Mouse (Mus musculus) ES-Bruce4 (cell line): ENCODE measurements around the gene Saa2. TPM values are rescaled to one million over a fixed set of nuclear protein-coding genes. Genes with fewer than 3 reads are reported as not detected.

Experiments used
- H3K27ac ChIP-seq: 2 replicates; pipeline ENCODE4 v1.5.1; 2012; ENCODE audit warnings: low read length, inconsistent platforms; ENCODE audit not compliant: insufficient read depth
- H3K27me3 ChIP-seq: 2 replicates; pipeline ENCODE4 v1.6.1; 2012; ENCODE audit warnings: mild to moderate bottlenecking, low read length, inconsistent platforms; ENCODE audit not compliant: control insufficient read depth, poor library complexity, insufficient read depth, severe bottlenecking
- H3K36me3 ChIP-seq: 2 replicates; pipeline ENCODE4 v1.6.1; 2012; ENCODE audit warnings: inconsistent platforms, mild to moderate bottlenecking, low read length, moderate library complexity; ENCODE audit not compliant: control insufficient read depth, poor library complexity, insufficient read depth, severe bottlenecking
- H3K4me1 ChIP-seq: one replicate; pipeline ENCODE4 v1.8.1; 2011; ENCODE audit warnings: low read length; ENCODE audit not compliant: control insufficient read depth, insufficient read depth
- H3K4me3 ChIP-seq: 2 replicates; pipeline ENCODE4 v1.5.1; 2011; ENCODE audit warnings: low read depth, mild to moderate bottlenecking, low read length
- H3K9ac ChIP-seq: 2 replicates; pipeline ENCODE4 v1.6.1; 2012; ENCODE audit warnings: low read depth, mild to moderate bottlenecking, inconsistent platforms; ENCODE audit not compliant: poor library complexity, severe bottlenecking
- H3K9me3 ChIP-seq: replicated peaks from 2 replicates; pipeline ENCODE4 v1.6.1; 2012; ENCODE audit warnings: mild to moderate bottlenecking, low read length, inconsistent platforms; ENCODE audit not compliant: control insufficient read depth, poor library complexity, insufficient read depth, severe bottlenecking
- CTCF ChIP-seq: IDR thresholded peaks from one replicate; pipeline ENCODE4 v1.8.1; 2011; ENCODE audit warnings: low read depth, low read length
- EP300 ChIP-seq: IDR thresholded peaks from 2 replicates; pipeline ENCODE4 v1.6.1; 2011; ENCODE audit warnings: low read depth, low read length; ENCODE audit not compliant: insufficient read depth
- POLR2A ChIP-seq: IDR thresholded peaks from one replicate; pipeline ENCODE4 v1.8.1; 2011; ENCODE audit warnings: low read length; ENCODE audit not compliant: insufficient read depth
- polyA plus RNA-seq: library from polyadenylated mRNA; stranded (reverse); fragments of >200 nt; gene quantifications from 2 replicates; pipeline ENCODE4 v1.2.4, GENCODE M21; 2011; ENCODE audit warnings: low read depth; ENCODE audit not compliant: missing spikeins, insufficient read depth, insufficient read length

Gene Saa2
- polyA plus RNA-seq, 1 experiment = not detected

DNA sequence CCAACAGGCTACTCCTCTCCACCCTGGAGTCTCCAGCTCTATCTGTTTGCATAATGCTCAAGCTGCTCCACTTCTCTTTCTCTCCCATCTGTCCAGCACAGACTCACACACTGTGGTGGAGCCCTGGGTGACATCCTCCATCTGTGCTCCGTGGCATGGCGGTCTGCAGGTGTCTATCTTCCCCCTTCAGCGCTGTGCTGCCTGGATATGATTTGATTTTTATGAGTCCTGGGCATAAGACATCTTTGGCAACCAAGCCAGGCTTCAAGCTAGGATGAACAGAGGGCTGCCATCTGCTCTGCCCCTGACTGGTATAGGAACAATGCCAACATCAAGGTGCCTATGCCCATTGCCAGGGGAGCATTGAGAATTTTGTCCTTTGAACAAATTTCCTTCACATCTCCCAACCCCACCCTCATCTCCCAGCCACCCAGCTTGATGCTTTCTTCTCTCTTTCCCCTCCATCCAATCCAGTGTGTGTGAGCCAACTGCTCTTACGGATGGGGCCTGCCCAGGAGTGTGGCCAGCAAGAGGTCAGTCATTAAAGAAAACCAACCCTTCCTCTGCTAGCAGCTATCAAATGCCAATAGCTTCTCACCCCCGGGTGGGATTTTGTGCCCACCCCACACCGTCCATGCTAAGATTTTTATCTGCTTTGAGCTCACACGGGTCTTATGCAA, 32.9 kb upstream of the Saa2 start:
- H3K4me3 ChIP-seq = no peak overlapping the region
- H3K9ac ChIP-seq = no peak overlapping the region
- no peaks in the 10 kb centered on the region for H3K36me3 ChIP-seq
- no peaks in the 10 kb centered on the region for H3K9me3 ChIP-seq
- TF ChIP-seq CTCF (no peak), POLR2A (no peak), EP300 (no peak)
- no peaks in the 10 kb centered on the region for H3K4me1 ChIP-seq
- H3K27ac ChIP-seq = no peak overlapping the region
- H3K27me3 ChIP-seq = no peaks in the 10 kb centered on the region

DNA sequence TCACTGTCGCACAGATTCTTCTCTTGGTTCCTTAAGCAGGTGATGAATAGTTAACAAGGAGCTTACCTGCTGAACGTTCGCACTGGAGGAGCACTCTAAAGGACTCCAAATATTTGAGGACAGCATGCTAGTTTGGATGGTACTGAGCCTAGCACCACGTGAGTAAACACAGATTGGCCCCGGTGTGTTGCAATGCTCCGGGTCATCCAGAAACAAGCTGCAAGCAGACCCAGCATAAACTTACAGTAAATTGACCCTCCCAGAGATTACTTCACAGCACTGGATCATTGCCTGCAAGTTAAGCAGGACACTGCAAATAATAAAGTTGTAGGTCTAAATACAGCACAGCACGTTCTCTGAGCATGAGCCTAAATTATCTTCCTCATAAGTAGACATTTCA, 32.1 kb upstream of the Saa2 start:
- H3K36me3 ChIP-seq = no peaks in the 10 kb centered on the region

DNA sequence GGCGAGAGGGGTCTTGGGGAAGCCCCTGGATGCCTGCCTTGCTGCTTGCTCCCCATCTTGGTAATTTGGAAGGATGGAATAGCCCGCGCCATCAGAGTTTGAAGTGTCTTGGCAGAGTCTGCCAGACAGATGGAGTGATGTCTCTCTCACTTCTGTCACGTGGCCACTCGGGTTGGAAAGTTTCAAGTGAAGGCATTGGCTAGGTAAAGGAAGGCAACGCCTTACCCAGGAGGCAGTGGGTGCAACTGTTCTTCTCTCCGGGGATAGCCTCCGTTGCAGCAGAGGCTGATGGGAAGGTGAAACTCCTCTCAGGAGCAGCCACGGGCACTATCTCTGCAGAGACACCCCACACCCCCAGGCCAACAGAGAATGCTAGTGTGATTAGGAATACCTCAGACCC, 31.1 kb upstream of the Saa2 start:
- Histone ChIP-seq H3K27ac (no peak overlapping the region), H3K4me3 (no peak overlapping the region)

More for the DNA sequence above, 32.1 kb upstream of the Saa2 start:
- no peaks in the 10 kb centered on the region for H3K27me3 ChIP-seq
- no peak overlapping the region for H3K27ac ChIP-seq
- TF ChIP-seq POLR2A (no peak), EP300 (no peak), CTCF (no peak)
- H3K9me3 ChIP-seq = no peaks in the 10 kb centered on the region
- H3K9ac ChIP-seq = no peak overlapping the region
- H3K4me1 ChIP-seq = no peaks in the 10 kb centered on the region
- H3K4me3 ChIP-seq = no peak overlapping the region

DNA sequence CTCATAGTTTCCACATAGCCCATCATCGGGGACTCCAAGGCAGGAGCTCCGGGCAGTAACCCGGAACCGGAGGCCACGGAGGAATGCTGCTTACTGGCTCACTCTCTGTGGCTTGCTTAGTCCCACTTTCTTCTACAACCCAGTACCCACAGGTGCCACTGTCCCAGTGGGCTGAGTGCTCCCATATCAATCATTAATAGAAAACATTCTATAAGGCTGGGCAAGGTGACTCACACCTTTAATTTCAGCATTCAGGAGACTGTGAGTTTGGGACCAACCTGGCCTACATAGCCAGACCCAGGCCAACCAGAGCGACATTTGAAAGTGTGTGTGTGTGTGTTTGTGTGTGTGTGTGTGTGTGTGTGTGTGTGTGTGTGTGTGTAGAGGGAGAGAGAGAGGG, 28.2 kb upstream of the Saa2 start:
- H3K27me3 ChIP-seq = no peaks in the 10 kb centered on the region
- no peak overlapping the region for H3K9ac ChIP-seq
- no peaks in the 10 kb centered on the region for H3K36me3 ChIP-seq
- H3K9me3 ChIP-seq = no peaks in the 10 kb centered on the region
- TF ChIP-seq EP300 = no peak
- no peak for TF ChIP-seq CTCF
- no peak for TF ChIP-seq POLR2A
- H3K4me3 ChIP-seq = no peak overlapping the region
- H3K27ac ChIP-seq = peak overlapping the region; percentile 5; the same call in 1 of the 2 replicates
- no peaks in the 10 kb centered on the region for H3K4me1 ChIP-seq

More for the DNA sequence above, 31.1 kb upstream of the Saa2 start:
- Histone ChIP-seq H3K27me3 (no peaks in the 10 kb centered on the region), H3K9me3 (no peaks in the 10 kb centered on the region), H3K9ac (no peak overlapping the region), H3K36me3 (no peaks in the 10 kb centered on the region), H3K4me1 (no peaks in the 10 kb centered on the region)
- TF ChIP-seq EP300 = 0 out of 2 replicates have a peak, but pooled peaks have one; percentile 20
- no peak for TF ChIP-seq POLR2A
- TF ChIP-seq CTCF = no peak

DNA sequence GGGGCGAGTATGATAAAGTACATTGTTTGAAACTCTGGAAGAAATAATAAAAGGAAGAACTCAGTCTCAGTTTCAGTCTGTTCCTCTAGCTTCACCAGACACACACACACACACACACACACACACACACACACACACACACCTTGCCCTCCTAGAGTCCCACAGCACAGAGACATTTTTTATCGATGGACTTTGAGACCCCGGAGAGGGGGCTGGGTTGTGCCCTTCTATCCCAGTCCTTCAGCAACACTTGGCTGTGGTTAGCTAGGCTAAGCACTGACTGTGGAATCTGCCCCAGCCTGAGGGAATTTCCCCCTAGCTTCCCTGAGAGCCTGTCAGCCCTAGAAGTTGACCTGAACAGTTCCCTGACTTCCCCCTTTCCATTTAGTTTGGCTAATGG, 27.7 kb upstream of the Saa2 start:
- Histone ChIP-seq H3K9me3 (no peaks in the 10 kb centered on the region), H3K27ac (0 out of 2 replicates have a peak overlapping the region, but pooled peaks have one; percentile 5), H3K36me3 (no peaks in the 10 kb centered on the region), H3K9ac (no peak overlapping the region), H3K4me3 (no peak overlapping the region), H3K27me3 (no peaks in the 10 kb centered on the region), H3K4me1 (no peaks in the 10 kb centered on the region)
- TF ChIP-seq CTCF (no peak), POLR2A (no peak), EP300 (no peak)

DNA sequence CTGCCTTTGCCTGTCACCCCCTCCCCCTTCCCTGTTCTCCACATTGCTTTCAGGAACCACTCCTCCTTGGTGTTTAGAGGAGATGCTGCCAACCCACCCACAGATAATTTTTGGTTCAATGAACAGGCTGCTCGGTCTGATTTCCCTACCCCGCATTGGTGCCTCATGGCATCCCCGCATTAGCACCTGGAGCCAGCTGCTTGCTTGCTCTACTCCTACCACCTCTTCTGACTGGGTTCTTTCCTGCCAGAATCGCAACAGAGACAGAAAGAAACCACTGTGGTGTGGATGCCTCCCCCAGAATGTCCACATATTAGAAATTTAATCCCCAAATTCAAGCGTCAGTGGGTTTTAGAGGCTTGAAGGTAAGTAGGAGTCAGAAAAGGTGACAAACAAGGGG, 27.2 kb upstream of the Saa2 start:
- Histone ChIP-seq H3K9me3 (no peaks in the 10 kb centered on the region), H3K9ac (no peak overlapping the region), H3K4me1 (no peaks in the 10 kb centered on the region), H3K27me3 (no peaks in the 10 kb centered on the region), H3K4me3 (no peak overlapping the region), H3K36me3 (no peaks in the 10 kb centered on the region), H3K27ac (no peak overlapping the region)
- no peak for TF ChIP-seq EP300
- TF ChIP-seq POLR2A = no peak
- no peak for TF ChIP-seq CTCF
